Mouse (Mus musculus) kidney, postnatal 25 days (tissue): ENCODE results near the gene Dpp6.
"Not testable (repeated sequence)": the region's sequence is repeated elsewhere in the genome, so short reads cannot be mapped to it uniquely, and the experiment has no call there.

Experiments
- DNase-seq, 2 experiments: peaks; one replicate each; pipeline ENCODE4 v3.0.0; 2021; ENCODE audit warnings: mixed read lengths in 2 of 2

The Dpp6 gene

GRCm38 (mm10) chr5:27402616-27403015 lies 585.6 kb downstream of the Dpp6 start:
- DNase-seq, result no peak

GRCm38 (mm10) chr5:27408854-27409253 lies 591.9 kb downstream of the Dpp6 start:
- DNase-seq, result no peak

- peak; percentile 84 to 85 for DNase-seq
These were observed 596.0 kb downstream of the Dpp6 start for GRCm38 (mm10) chr5:27413023-27413422.

- DNase-seq, result no peak
These were observed 598.5 kb downstream of the Dpp6 start for GRCm38 (mm10) chr5:27415518-27415917.

GRCm38 (mm10) chr5:27416571-27416970 lies 599.6 kb downstream of the Dpp6 start:
- DNase-seq, result peak in 1 of 2 experiments; percentile 2

GRCm38 (mm10) chr5:27417398-27417797 lies 600.4 kb downstream of the Dpp6 start:
- DNase-seq, result no peak

GRCm38 (mm10) chr5:27418856-27419255 lies 601.9 kb downstream of the Dpp6 start:
- no peak for DNase-seq

GRCm38 (mm10) chr5:27421090-27421635 lies 604.2 kb downstream of the Dpp6 start:
- no peak for DNase-seq

- no peak for DNase-seq
These were observed 606.8 kb downstream of the Dpp6 start for GRCm38 (mm10) chr5:27423766-27424165.

- no peak for DNase-seq
These were observed 607.6 kb downstream of the Dpp6 start for GRCm38 (mm10) chr5:27424484-27425080.

- DNase-seq, result no peak
These were observed 609.2 kb downstream of the Dpp6 start for GRCm38 (mm10) chr5:27426200-27426599.

- no peak for DNase-seq
These were observed 616.6 kb downstream of the Dpp6 start for GRCm38 (mm10) chr5:27433584-27433983.

GRCm38 (mm10) chr5:27453201-27453845 lies 636.3 kb downstream of the Dpp6 start:
- no peak for DNase-seq

- DNase-seq, result no peak
These were observed 637.4 kb downstream of the Dpp6 start for GRCm38 (mm10) chr5:27454386-27454785.

- DNase-seq, result no peak
These were observed 640.0 kb downstream of the Dpp6 start for GRCm38 (mm10) chr5:27456981-27457380.

GRCm38 (mm10) chr5:27457686-27458085 lies 640.7 kb downstream of the Dpp6 start:
- no peak for DNase-seq

- DNase-seq, result no peak
These were observed 658.0 kb downstream of the Dpp6 start for GRCm38 (mm10) chr5:27474964-27475465.

- no peak for DNase-seq
These were observed 664.7 kb downstream of the Dpp6 start for GRCm38 (mm10) chr5:27481706-27482105.

GRCm38 (mm10) chr5:27486138-27486537 lies 669.1 kb downstream of the Dpp6 start:
- peak in 1 of 2 experiments; percentile 39 for DNase-seq

- DNase-seq, result no peak
These were observed 673.9 kb downstream of the Dpp6 start for GRCm38 (mm10) chr5:27490942-27491341.

GRCm38 (mm10) chr5:27501338-27501737 lies 684.3 kb downstream of the Dpp6 start, which contains the start of gene Speer4b:
Gene Speer4b (minus strand): TSS chr5:27501438.
- DNase-seq, result not testable (repeated sequence)

GRCm38 (mm10) chr5:27518716-27519115 lies 701.7 kb downstream of the Dpp6 start:
- DNase-seq, result no peak

- DNase-seq, result no peak
These were observed 709.9 kb downstream of the Dpp6 start for GRCm38 (mm10) chr5:27526906-27527305.

GRCm38 (mm10) chr5:27544816-27545270 lies 727.8 kb downstream of the Dpp6 start:
- DNase-seq, result peak in 1 of 2 experiments; percentile 63
